Mouse (Mus musculus): Measurements from ENCODE around the gene Gan.

Gan gene

GRCm38 (mm10) chr8:117253390-117254269, 95.7 kb downstream of the Gan start:
- DNase-seq (ENCODE audit: low read depth) = no peak

GRCm38 (mm10) chr8:117254496-117254895, 96.6 kb downstream of the Gan start:
- no peak for DNase-seq (ENCODE audit: low read depth)

GRCm38 (mm10) chr8:117256292-117256938, 98.5 kb downstream of the Gan start:
- DNase-seq (ENCODE audit: low read depth) = peak; percentile 81

- DNase-seq (ENCODE audit: low read depth) = no peak
Measured at GRCm38 (mm10) chr8:117257029-117257820, 99.3 kb downstream of the Gan start, which contains the start of gene Cmip. Cmip (plus strand) TSS chr8:117257064.

GRCm38 (mm10) chr8:117257821-117258575, 100.1 kb downstream of the Gan start:
- no peak for DNase-seq (ENCODE audit: low read depth)

DNA sequence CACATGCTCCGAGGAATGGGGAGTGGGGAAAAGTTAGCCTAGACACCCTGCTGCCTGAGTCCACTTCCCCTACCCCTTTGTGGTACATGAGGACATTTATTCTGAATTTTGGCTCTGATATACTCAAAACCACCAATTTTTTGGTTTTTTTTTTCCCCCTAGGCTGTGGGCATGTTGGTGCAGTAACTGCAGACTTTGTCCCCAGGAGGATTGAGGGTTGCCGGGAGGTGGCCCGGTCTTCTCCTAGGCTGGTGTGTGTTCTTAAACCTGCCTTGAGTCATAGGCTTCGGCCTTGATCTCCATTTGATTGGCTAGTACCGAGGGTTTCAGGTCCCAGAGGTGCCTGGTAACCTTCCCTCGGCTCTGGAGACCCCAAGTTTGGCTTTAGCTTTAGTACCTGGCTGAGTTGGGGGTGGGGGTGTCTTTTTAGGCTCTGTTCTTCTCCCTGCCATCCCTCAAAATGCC, 100.7 kb downstream of the Gan start:
- DNase-seq (ENCODE audit: low read depth) = no peak

GRCm38 (mm10) chr8:117259431-117260001, 101.6 kb downstream of the Gan start:
- no peak for DNase-seq (ENCODE audit: low read depth)

- DNase-seq (ENCODE audit: low read depth) = no peak
Measured at GRCm38 (mm10) chr8:117260234-117260929, 102.4 kb downstream of the Gan start.

DNA sequence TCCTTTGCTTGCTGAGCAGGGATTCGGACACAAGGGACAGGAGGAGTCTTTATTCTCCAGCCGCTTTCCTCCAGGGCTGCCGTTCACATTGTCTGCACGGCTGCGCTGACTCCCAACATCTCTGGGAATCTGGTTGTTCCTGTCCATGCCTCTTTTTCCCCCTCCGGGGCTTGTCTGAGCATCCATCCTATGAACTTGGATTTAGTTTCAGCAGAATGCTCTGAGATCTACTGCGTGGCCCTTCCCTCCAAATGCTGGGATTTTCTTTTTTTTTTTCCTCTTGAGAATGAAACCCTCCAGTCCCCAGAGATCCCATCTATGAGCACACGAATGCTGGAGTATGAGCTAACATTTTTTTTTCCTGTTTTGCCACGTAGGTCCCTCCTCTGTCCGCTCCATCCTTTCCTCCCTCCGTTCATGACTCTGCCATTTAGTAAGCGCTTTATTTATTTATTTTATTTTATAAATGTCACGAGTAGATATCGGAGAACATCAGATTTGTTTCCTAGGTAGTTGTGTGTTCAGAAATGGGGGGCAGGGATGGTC, 103.1 kb downstream of the Gan start:
- no peak for DNase-seq (ENCODE audit: low read depth)

- DNase-seq (ENCODE audit: low read depth) = no peak
Measured at GRCm38 (mm10) chr8:117261702-117262101, 103.8 kb downstream of the Gan start.

- DNase-seq (ENCODE audit: low read depth) = no peak
Measured at GRCm38 (mm10) chr8:117262685-117263084, 104.8 kb downstream of the Gan start.

DNA sequence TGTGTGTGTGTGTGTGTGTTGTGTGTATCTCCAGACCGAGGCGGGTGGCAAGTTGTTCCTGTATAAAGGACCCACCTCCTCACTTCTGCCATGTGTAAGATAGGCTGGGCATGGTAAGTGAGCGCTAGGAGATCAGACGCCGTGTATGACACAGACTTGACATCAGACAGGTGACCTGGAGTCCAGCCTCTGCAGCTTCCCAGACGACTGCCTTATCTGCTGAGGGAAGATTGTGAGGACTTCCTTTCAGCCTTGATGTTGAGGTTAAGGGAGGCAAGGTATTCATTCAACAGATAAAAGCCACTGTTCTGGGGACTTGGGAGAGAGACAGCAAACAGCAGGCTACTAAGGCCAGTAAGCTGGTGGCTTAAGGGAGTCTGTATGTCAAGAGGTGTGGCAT, 105.5 kb downstream of the Gan start:
- DNase-seq (ENCODE audit: low read depth) = no peak

DNA sequence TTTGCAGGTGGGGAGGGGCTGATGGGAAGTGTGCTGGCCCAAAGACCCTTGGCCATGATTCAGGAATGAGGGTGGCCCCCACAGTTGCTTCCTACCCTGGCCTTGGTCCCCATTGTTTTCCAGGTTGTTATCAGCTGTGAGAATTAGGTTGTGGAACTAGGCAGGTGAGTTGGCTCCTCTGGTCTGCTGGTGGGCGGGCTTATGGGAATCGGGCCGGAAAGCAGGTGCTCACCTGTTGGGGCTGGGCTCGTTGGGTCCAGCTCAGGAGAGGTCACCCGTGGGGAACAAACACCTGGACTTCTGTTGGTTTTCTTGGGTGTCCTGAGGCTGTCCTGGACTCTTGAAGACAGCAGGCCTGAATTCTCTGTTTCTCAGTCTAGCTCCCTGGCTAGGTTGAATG, 107.1 kb downstream of the Gan start:
- no peak for DNase-seq (ENCODE audit: low read depth)
